Mouse (Mus musculus) cortical plate, adult 2 months (tissue): Measurements from ENCODE around the gene Gtsf1.

ENCODE experiments used
- CTCF ChIP-seq: fragments of 200-500 bp; IDR thresholded peaks from 2 replicates; pipeline ENCODE4 v1.5.1; 2011; ENCODE audit warnings: mild to moderate bottlenecking, control low read depth, low read length; ENCODE audit not compliant: insufficient read depth; ENCODE audit errors: extremely low read depth
- POLR2A ChIP-seq: fragments of 200-500 bp; IDR thresholded peaks from 2 replicates; pipeline ENCODE4 v1.6.1; 2011; ENCODE audit warnings: mild to moderate bottlenecking, low read length, control low read depth; ENCODE audit not compliant: insufficient read depth; ENCODE audit errors: extremely low read depth

DNA sequence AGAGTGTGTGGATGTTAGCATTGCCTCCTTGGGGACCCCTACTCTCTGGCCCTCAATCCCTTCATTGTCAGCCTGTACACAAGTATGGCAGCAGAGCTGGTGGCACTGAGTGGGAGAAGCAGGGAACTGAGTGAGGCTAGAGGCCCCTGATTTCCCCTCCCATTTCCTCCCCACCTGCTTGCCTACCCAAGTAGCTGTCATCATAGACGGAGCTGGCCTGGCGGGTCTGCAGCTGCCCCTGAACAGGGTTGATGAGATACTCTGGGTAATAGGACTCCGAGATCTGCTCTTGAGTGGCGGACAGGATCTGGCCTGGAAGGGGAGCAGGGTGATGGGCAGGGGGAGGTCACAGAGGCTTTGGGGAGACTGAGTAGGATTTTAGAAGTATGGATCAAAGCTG lies 74.1 kb downstream of the Gtsf1 start:
- TF ChIP-seq POLR2A, result no peak
- TF ChIP-seq CTCF, result no peak
